Mouse (Mus musculus) limb, embryonic 14.5 days (tissue): ENCODE measurements at regions not wholly inside any gene's neighbourhood (a gene's known extent, or its start where the extent isn't known, plus 50 kb on each side); places are given as distances from the start of the nearest gene placed in this dataset.

Experiments
- ATAC-seq: fragments of 200-750 bp; cut with Nextera tagmentation; 2 replicates; pipeline ENCODE4 v1.8.0; 2017; ENCODE audit warnings: low read depth, moderate number of reproducible peaks, moderate TSS enrichment; ENCODE audit not compliant: low FRiP score
- DNase-seq: peaks from one replicate; pipeline ENCODE4 v3.0.0-alpha.2; 2015; ENCODE audit warnings: low spot score
- H3K27ac ChIP-seq: fragments of 300-500 bp; sonication (generic); replicated peaks from 2 replicates; pipeline ENCODE4 v1.5.1; 2014; ENCODE audit warnings: low read depth, mild to moderate bottlenecking, low read length, moderate library complexity, mixed read lengths
- H3K27me3 ChIP-seq: fragments of 300-500 bp; sonication (generic); 2 replicates; pipeline ENCODE4 v1.6.1; 2014; ENCODE audit warnings: low read length, mixed read lengths; ENCODE audit not compliant: control insufficient read depth, insufficient read depth
- H3K36me3 ChIP-seq: fragments of 300-500 bp; sonication (generic); 2 replicates; pipeline ENCODE4 v1.6.1; 2014; ENCODE audit warnings: mild to moderate bottlenecking, low read length, moderate library complexity, mixed read lengths; ENCODE audit not compliant: control insufficient read depth, insufficient read depth
- H3K4me1 ChIP-seq: fragments of 300-500 bp; sonication (generic); 2 replicates; pipeline ENCODE4 v1.6.1; 2014; ENCODE audit warnings: antibody characterized with exemption, low read length, mixed read lengths; ENCODE audit not compliant: control insufficient read depth, insufficient read depth
- H3K4me2 ChIP-seq: fragments of 300-500 bp; sonication (generic); replicated peaks from 2 replicates; pipeline ENCODE4 v1.6.1; 2014; ENCODE audit warnings: low read depth, mild to moderate bottlenecking, low read length, moderate library complexity; ENCODE audit not compliant: severe bottlenecking
- H3K4me3 ChIP-seq: fragments of 300-500 bp; sonication (generic); replicated peaks from 2 replicates; pipeline ENCODE4 v1.5.1; 2014; ENCODE audit warnings: low read length
- H3K9ac ChIP-seq: fragments of 300-500 bp; sonication (generic); 2 replicates; pipeline ENCODE4 v1.6.1; 2014; ENCODE audit warnings: mild to moderate bottlenecking, low read depth, low read length, moderate library complexity; ENCODE audit not compliant: severe bottlenecking
- H3K9me3 ChIP-seq: fragments of 300-500 bp; sonication (generic); 2 replicates; pipeline ENCODE4 v1.6.1; 2016; ENCODE audit warnings: low read length; ENCODE audit not compliant: control insufficient read depth
- POLR2A ChIP-seq: fragments of 200-500 bp; IDR thresholded peaks from 2 replicates; pipeline ENCODE4 v1.8.0; 2012; ENCODE audit warnings: inconsistent platforms, mild to moderate bottlenecking, moderate library complexity, borderline replicate concordance; ENCODE audit not compliant: insufficient read depth, insufficient read length; ENCODE audit errors: extremely low read depth
- WGBS: fragments of 180-500 bp; shearing (Covaris S2); extraction: QIAGEN DNeasy Blood & Tissue Kit; methylation state at CpG from one replicate; pipeline ENCODE4 v1.1.7; 2014; 5-methylcytosine and 5-hydroxymethylcytosine counted together

GRCm38 (mm10) chr5:102399006-102399405 is 82.2 kb upstream of the Arhgap24 start:
- no peak overlapping the region for H3K9ac ChIP-seq
- H3K4me1 ChIP-seq: 0 out of 2 replicates have a peak, but pooled peaks cover 7% of the 10 kb centered on the region
- no peak overlapping the region for H3K4me2 ChIP-seq
- TF ChIP-seq POLR2A: no peak
- no peak overlapping the region for H3K4me3 ChIP-seq
- H3K9me3 ChIP-seq: no peaks in the 10 kb centered on the region
- ATAC-seq: no peak
- WGBS: 80% methylated on average over 4 of the region's 4 CpGs
- H3K27me3 ChIP-seq: no peaks in the 10 kb centered on the region
- no peak for DNase-seq
- no peaks in the 10 kb centered on the region for H3K36me3 ChIP-seq
- H3K27ac ChIP-seq: no peak overlapping the region

- Histone ChIP-seq H3K4me3 (no peak overlapping the region), H3K36me3 (no peaks in the 10 kb centered on the region), H3K27me3 (no peaks in the 10 kb centered on the region), H3K9ac (no peak overlapping the region), H3K4me1 (no peaks in the 10 kb centered on the region), H3K4me2 (no peak overlapping the region), H3K27ac (no peak overlapping the region), H3K9me3 (no peaks in the 10 kb centered on the region)
- no peak for TF ChIP-seq POLR2A
- 55% methylated on average over 5 of the region's 5 CpGs for WGBS
- DNase-seq: no peak
- no peak for ATAC-seq
These were observed 63.5 kb upstream of the Arhgap24 start for GRCm38 (mm10) chr5:102417642-102418041.

GRCm38 (mm10) chr5:102419089-102419488 is 62.1 kb upstream of the Arhgap24 start:
- Histone ChIP-seq H3K27ac (no peak overlapping the region), H3K4me2 (no peak overlapping the region), H3K9ac (no peak overlapping the region), H3K36me3 (no peaks in the 10 kb centered on the region), H3K4me1 (no peaks in the 10 kb centered on the region), H3K27me3 (no peaks in the 10 kb centered on the region), H3K4me3 (no peak overlapping the region), H3K9me3 (no peaks in the 10 kb centered on the region)
- no peak for DNase-seq
- ATAC-seq: no peak
- TF ChIP-seq POLR2A: no peak
- 24% methylated on average over 1 of the region's 1 CpGs for WGBS

- Histone ChIP-seq H3K9ac (no peak overlapping the region), H3K9me3 (no peaks in the 10 kb centered on the region), H3K27me3 (no peaks in the 10 kb centered on the region), H3K36me3 (no peaks in the 10 kb centered on the region), H3K27ac (no peak overlapping the region), H3K4me3 (no peak overlapping the region), H3K4me2 (no peak overlapping the region), H3K4me1 (no peaks in the 10 kb centered on the region)
- DNase-seq: no peak
- no peak for TF ChIP-seq POLR2A
- 91% methylated on average over 16 of the region's 16 CpGs for WGBS
- no peak for ATAC-seq
These were observed 56.5 kb upstream of the Arhgap24 start for GRCm38 (mm10) chr5:102424636-102425242.

GRCm38 (mm10) chr5:102428310-102428709 is 52.9 kb upstream of the Arhgap24 start:
- WGBS: 65% methylated on average over 3 of the region's 3 CpGs
- Histone ChIP-seq H3K4me3 (no peak overlapping the region), H3K36me3 (no peaks in the 10 kb centered on the region), H3K4me2 (no peak overlapping the region), H3K27me3 (no peaks in the 10 kb centered on the region), H3K9me3 (no peaks in the 10 kb centered on the region), H3K27ac (no peak overlapping the region), H3K9ac (no peak overlapping the region), H3K4me1 (no peaks in the 10 kb centered on the region)
- no peak for ATAC-seq
- TF ChIP-seq POLR2A: no peak
- no peak for DNase-seq
